Mouse (Mus musculus) erythroblast, adult 5-6 weeks (primary cell): ENCODE measurements around the gene Tbx2. TPM values are rescaled to one million over a fixed set of nuclear protein-coding genes. Genes with fewer than 3 reads are reported as not detected.

ENCODE experiments used
- ATAC-seq: replicated peaks from 2 replicates; pipeline ENCODE4 v1.8.0; 2016; ENCODE audit warnings: moderate number of reproducible peaks, mild to moderate bottlenecking, moderate TSS enrichment, inconsistent platforms; ENCODE audit not compliant: poor library complexity, low FRiP score, severe bottlenecking
- total RNA-seq, 2 experiments: library from RNA; stranded (forward) in 1 of 2; stranded (reverse) in 1 of 2; fragments of 150-400 nt in 1 of 2; fragments of 200-764, 138-1000 nt in 1 of 2; gene quantifications; 2 replicates each; pipeline versions ENCODE4 v1.2.3 to v1.2.4; 2015 to 2017; ENCODE audit warnings: low replicate concordance in 2 of 2

The Tbx2 gene
- total RNA-seq, 2 experiments from 2014 or later: 0.38 to 0.85 TPM

- no peak for ATAC-seq
These were observed 6.3 kb downstream of the Tbx2 start for GRCm38 (mm10) chr11:85838424-85839257.

GRCm38 (mm10) chr11:85839258-85840030 is 7.1 kb downstream of the Tbx2 start:
- ATAC-seq: no peak

- no peak for ATAC-seq
These were observed 7.9 kb downstream of the Tbx2 start for GRCm38 (mm10) chr11:85840031-85840802.

- no peak for ATAC-seq
These were observed 8.4 kb downstream of the Tbx2 start for GRCm38 (mm10) chr11:85840803-85841145.

GRCm38 (mm10) chr11:85841211-85841681 is 8.9 kb downstream of the Tbx2 start:
- ATAC-seq: no peak

GRCm38 (mm10) chr11:85841980-85842379 is 9.6 kb downstream of the Tbx2 start:
- 0 out of 2 replicates have a peak, but pooled peaks have one; percentile 50 for ATAC-seq

GRCm38 (mm10) chr11:85842596-85843346 is 10.4 kb downstream of the Tbx2 start:
- ATAC-seq: no peak

GRCm38 (mm10) chr11:85843347-85843692 is 11.0 kb downstream of the Tbx2 start:
- peak; percentile 18; the same call in 1 of the 2 replicates for ATAC-seq

- peak; percentile 49; the same call in 1 of the 2 replicates for ATAC-seq
These were observed 12.0 kb downstream of the Tbx2 start for GRCm38 (mm10) chr11:85844144-85844965.

GRCm38 (mm10) chr11:85844971-85845370 is 12.6 kb downstream of the Tbx2 start:
- ATAC-seq: no peak

GRCm38 (mm10) chr11:85845921-85846320 is 13.6 kb downstream of the Tbx2 start:
- no peak for ATAC-seq

GRCm38 (mm10) chr11:85846509-85846908 is 14.2 kb downstream of the Tbx2 start:
- ATAC-seq: no peak

- peak; percentile 60; the same call in 1 of the 2 replicates for ATAC-seq
These were observed 16.7 kb downstream of the Tbx2 start for GRCm38 (mm10) chr11:85849037-85849436.

GRCm38 (mm10) chr11:85850233-85850632 is 17.9 kb downstream of the Tbx2 start, which contains the start of gene Gm11444:
Gene Gm11444 (minus strand): TSS chr11:85850333.
- ATAC-seq: no peak

- no peak for ATAC-seq
These were observed 18.4 kb downstream of the Tbx2 start for GRCm38 (mm10) chr11:85850758-85851157.

- no peak for ATAC-seq
These were observed 25.8 kb downstream of the Tbx2 start for GRCm38 (mm10) chr11:85857997-85858698.

GRCm38 (mm10) chr11:85864363-85864762 is 32.0 kb downstream of the Tbx2 start:
- no peak for ATAC-seq
